Mouse (Mus musculus) MEL (cell line): ENCODE data around the gene Ifih1. TPM values are rescaled to one million over a fixed set of nuclear protein-coding genes. Genes with fewer than 3 reads are reported as not detected.

Source experiments
- DNase-seq: peaks from one replicate; pipeline ENCODE4 v3.0.0; 2011; ENCODE audit warnings: low read depth, low spot score
- H3K27ac ChIP-seq: 2 replicates; pipeline ENCODE4 v1.5.1; 2012; ENCODE audit warnings: low read depth, mild to moderate bottlenecking, control low read depth, low read length, moderate library complexity; ENCODE audit not compliant: control insufficient read depth
- H3K27me3 ChIP-seq, 2 experiments: fragments of 150-350 bp in 1 of 2; sonication (generic) in 1 of 2; 2 replicates each; pipeline ENCODE4 v1.6.1; 2012; ENCODE audit warnings: low read length in 2 of 2, mild to moderate bottlenecking in 2 of 2, improper control_type of control experiment in 1 of 2, moderate library complexity in 1 of 2; ENCODE audit not compliant: insufficient read depth in 2 of 2, control insufficient read depth in 1 of 2
- H3K36me3 ChIP-seq, 2 experiments: 2 replicates each; pipeline ENCODE4 v1.6.1; 2012 to 2014; ENCODE audit warnings: low read length in 2 of 2, improper control_type of control experiment in 1 of 2, inconsistent platforms in 1 of 2, mild to moderate bottlenecking in 1 of 2; ENCODE audit not compliant: insufficient read depth in 2 of 2, control insufficient read depth in 1 of 2
- H3K4me1 ChIP-seq, 2 experiments: fragments of 150-350 bp in 1 of 2; sonication (generic) in 1 of 2; 2 replicates each; pipeline ENCODE4 v1.6.1; 2012; ENCODE audit warnings: low read length in 2 of 2, improper control_type of control experiment in 1 of 2, mild to moderate bottlenecking in 1 of 2; ENCODE audit not compliant: insufficient read depth in 2 of 2, control insufficient read depth in 1 of 2
- H3K4me3 ChIP-seq, 2 experiments: fragments of 150-350 bp in 1 of 2; sonication (generic) in 1 of 2; 2 replicates each; pipeline ENCODE4 v1.5.1; 2012; ENCODE audit warnings: low read depth in 2 of 2, low read length in 2 of 2, mild to moderate bottlenecking in 2 of 2, moderate library complexity in 2 of 2, control low read depth in 1 of 2, improper control_type of control experiment in 1 of 2; ENCODE audit not compliant: control insufficient read depth in 1 of 2, insufficient read depth in 1 of 2
- H3K79me2 ChIP-seq: 2 replicates; pipeline ENCODE4 v1.6.1; 2012; ENCODE audit warnings: mild to moderate bottlenecking, low read length, moderate library complexity; ENCODE audit not compliant: control insufficient read depth, poor library complexity, insufficient read depth
- H3K9ac ChIP-seq: 2 replicates; pipeline ENCODE4 v1.6.1; 2012; ENCODE audit warnings: low read depth, mild to moderate bottlenecking, control low read depth, low read length, moderate library complexity; ENCODE audit not compliant: control insufficient read depth, poor library complexity, severe bottlenecking
- H3K9me3 ChIP-seq: fragments of 150-350 bp; sonication (generic); replicated peaks from 2 replicates; pipeline ENCODE4 v1.6.1; 2012; ENCODE audit warnings: mild to moderate bottlenecking, low read length, improper control_type of control experiment, moderate library complexity; ENCODE audit not compliant: insufficient read depth
- BHLHE40 ChIP-seq: IDR thresholded peaks from 2 replicates; pipeline ENCODE4 v1.6.1; 2012; ENCODE audit warnings: low read depth, mild to moderate bottlenecking, inconsistent platforms, low read length, improper control_type of control experiment, borderline replicate concordance
- CHD2 ChIP-seq: IDR thresholded peaks from 2 replicates; pipeline ENCODE4 v1.6.1; 2011; ENCODE audit warnings: low read length, improper control_type of control experiment
- EP300 ChIP-seq, 2 experiments: IDR thresholded peaks; 2 replicates each; pipeline ENCODE4 v1.6.1; 2011; ENCODE audit warnings: improper control_type of control experiment in 2 of 2, low read length in 2 of 2, low read depth in 1 of 2, mild to moderate bottlenecking in 1 of 2
- ETS1 ChIP-seq: IDR thresholded peaks from 2 replicates; pipeline ENCODE4 v1.6.1; 2012; ENCODE audit warnings: low read depth, mild to moderate bottlenecking, inconsistent platforms, low read length, improper control_type of control experiment, moderate library complexity
- GATA1 ChIP-seq: IDR thresholded peaks from 2 replicates; pipeline ENCODE4 v1.6.1; 2011; ENCODE audit warnings: low read depth, low read length, improper control_type of control experiment
- JUND ChIP-seq: IDR thresholded peaks from 2 replicates; pipeline ENCODE4 v1.6.1; 2011; ENCODE audit warnings: low read depth, mild to moderate bottlenecking, improper control_type of control experiment, low read length
- KAT2A ChIP-seq: conservative IDR thresholded peaks from 2 replicates; pipeline ENCODE4 v1.6.1; 2012; ENCODE audit warnings: low read depth, low read length, improper control_type of control experiment, inconsistent platforms
- MXI1 ChIP-seq: IDR thresholded peaks from 2 replicates; pipeline ENCODE4 v1.6.1; 2011; ENCODE audit warnings: mild to moderate bottlenecking, low read depth, low read length, improper control_type of control experiment
- NELFE ChIP-seq: IDR thresholded peaks from 2 replicates; pipeline ENCODE4 v1.6.1; 2011; ENCODE audit warnings: low read depth, low read length, improper control_type of control experiment
- NRF1 ChIP-seq: IDR thresholded peaks from 2 replicates; pipeline ENCODE4 v1.6.1; 2014; ENCODE audit warnings: low read depth, mild to moderate bottlenecking, inconsistent platforms, low read length, improper control_type of control experiment, moderate library complexity; ENCODE audit not compliant: poor library complexity, insufficient read depth, severe bottlenecking
- POLR2A ChIP-seq, 2 experiments: IDR thresholded peaks; 2 replicates each; pipeline ENCODE4 v1.6.1; 2011 to 2012; ENCODE audit warnings: low read length in 2 of 2, mild to moderate bottlenecking in 2 of 2, control low read depth in 1 of 2, improper control_type of control experiment in 1 of 2, low read depth in 1 of 2, moderate library complexity in 1 of 2; ENCODE audit not compliant: control insufficient read depth in 1 of 2, insufficient read depth in 1 of 2, poor library complexity in 1 of 2
- RCOR1 ChIP-seq: IDR thresholded peaks from 2 replicates; pipeline ENCODE4 v1.6.1; 2012; ENCODE audit warnings: low read depth, mild to moderate bottlenecking, inconsistent platforms, low read length, improper control_type of control experiment
- SIN3A ChIP-seq: IDR thresholded peaks from 2 replicates; pipeline ENCODE4 v1.6.1; 2012; ENCODE audit warnings: low read length, improper control_type of control experiment, inconsistent platforms
- TBP ChIP-seq: IDR thresholded peaks from 2 replicates; pipeline ENCODE4 v1.8.0; 2011; ENCODE audit warnings: low read depth, low read length, improper control_type of control experiment
- TCF12 ChIP-seq: IDR thresholded peaks from 2 replicates; pipeline ENCODE4 v1.6.1; 2014; ENCODE audit warnings: low read depth, mild to moderate bottlenecking, inconsistent platforms, low read length, improper control_type of control experiment, moderate library complexity
- USF2 ChIP-seq, 2 experiments: IDR thresholded peaks; 2 replicates each; pipeline ENCODE4 v1.6.1; 2011 to 2012; ENCODE audit warnings: improper control_type of control experiment in 2 of 2, low read length in 2 of 2, borderline replicate concordance in 1 of 2, inconsistent platforms in 1 of 2, low read depth in 1 of 2, mild to moderate bottlenecking in 1 of 2; ENCODE audit not compliant: insufficient read depth in 1 of 2
- polyA plus RNA-seq, 2 experiments: library from polyadenylated mRNA; stranded (reverse) in 1 of 2; unstranded in 1 of 2; fragments of >175 nt in 1 of 2; fragments of >200 nt in 1 of 2; gene quantifications; 2 replicates each; pipeline versions ENCODE4 v1.2.1 to v1.2.4; 2012; ENCODE audit warnings: low replicate concordance in 2 of 2, low read depth in 1 of 2; ENCODE audit not compliant: insufficient read length in 2 of 2, insufficient read depth in 1 of 2, missing spikeins in 1 of 2
- total RNA-seq: library from RNA; depleted of rRNA; stranded (reverse); fragments of 300-350 nt; gene quantifications from 2 replicates; pipeline ENCODE4 v1.2.3, GENCODE M21; 2012

The Ifih1 gene
- total and polyA plus RNA-seq, 3 experiments: 11.4 to 71.9 (median 41.5) TPM

DNA sequence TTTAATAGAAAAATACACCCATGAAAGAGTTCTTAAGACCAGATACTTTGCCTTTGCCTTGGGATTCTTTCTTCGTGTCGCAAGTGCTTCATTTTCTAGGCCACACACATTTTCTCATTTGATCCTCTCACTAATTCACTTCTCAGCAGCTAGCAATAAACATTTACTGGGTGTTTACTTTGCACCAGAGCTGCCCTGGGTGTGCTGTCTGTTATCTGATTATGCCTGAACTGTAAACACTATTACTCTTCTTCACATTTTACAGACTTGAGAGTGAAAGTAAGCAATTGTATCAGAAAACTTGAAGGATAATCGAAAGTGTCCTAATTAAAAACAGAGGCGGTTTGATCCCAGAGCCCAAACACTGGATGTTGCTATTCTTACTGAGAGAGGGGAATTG, 56.7 kb downstream of the Ifih1 start:
- Histone ChIP-seq H3K9ac (no peak overlapping the region), H3K27ac (no peak overlapping the region)

DNA sequence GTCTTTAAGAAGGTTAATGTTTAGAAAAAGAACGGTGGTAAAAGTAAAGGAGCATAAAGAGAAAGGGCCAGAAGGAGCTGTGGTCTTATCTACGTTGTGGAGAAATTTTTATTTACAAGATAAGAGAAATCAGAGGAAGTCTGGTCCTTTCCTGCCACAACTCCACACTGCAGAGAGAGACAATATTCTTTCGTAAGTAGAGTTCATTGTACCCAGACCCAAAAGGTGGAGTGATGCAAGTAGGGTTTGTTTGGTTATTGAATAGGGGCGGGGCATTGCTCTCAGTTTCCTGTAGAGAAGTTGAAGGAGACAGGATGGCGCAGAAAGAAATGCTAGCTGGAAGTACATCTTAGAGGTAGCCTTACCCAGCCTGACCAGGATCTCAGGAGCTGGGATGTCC, 60.3 kb downstream of the Ifih1 start:
- Histone ChIP-seq H3K9me3 (no peaks in the 10 kb centered on the region), H3K4me1 (peaks cover 5 to 19% of the 10 kb centered on the region in 2 experiments; a peak in 3 of 4 replicates), H3K9ac (no peak overlapping the region), H3K27ac (no peak overlapping the region), H3K4me3 (no peak overlapping the region), H3K79me2 (no peaks in the 10 kb centered on the region), H3K27me3 (no peaks in the 10 kb centered on the region), H3K36me3 (peaks cover 0 to 17% of the 10 kb centered on the region in 2 experiments; a peak in 2 of 4 replicates)
- DNase-seq: peak; percentile 31
- TF ChIP-seq TBP (no peak), RCOR1 (0 out of 2 replicates have a peak, but pooled peaks have one; percentile 19), GATA1 (peak; percentile 50; the same call in 1 of the 2 replicates), BHLHE40 (no peak), EP300 (IDR thresholded peaks at IDR 0.05; ENCODE audit: low read depth in 1 of 2, low read length in 2 of 2) (0 out of 4 replicates have a peak, but pooled peaks have one; percentile 21 to 23), TCF12 (peak; percentile 31; the same call in 1 of the 2 replicates), ETS1 (0 out of 2 replicates have a peak, but pooled peaks have one; percentile 15), KAT2A (no peak)

More for the DNA sequence above, 56.7 kb downstream of the Ifih1 start:
- no peak for TF ChIP-seq NELFE
- TF ChIP-seq POLR2A (IDR thresholded peaks at IDR 0.05; ENCODE audit: control insufficient read depth in 1 of 2, insufficient read depth in 1 of 2, low read depth in 1 of 2, low read length in 2 of 2, poor library complexity in 1 of 2): no peak
- TF ChIP-seq CHD2: no peak
- TF ChIP-seq GATA1: no peak
- no peak for TF ChIP-seq USF2 (IDR thresholded peaks at IDR 0.05; ENCODE audit: borderline replicate concordance in 1 of 2, insufficient read depth in 1 of 2, low read depth in 1 of 2, low read length in 2 of 2)
- no peak for TF ChIP-seq JUND
- no peak for TF ChIP-seq NRF1
- TF ChIP-seq ETS1: no peak
- no peak for TF ChIP-seq SIN3A
- TF ChIP-seq MXI1: no peak
- Histone ChIP-seq H3K4me3 (no peak overlapping the region), H3K36me3 (peaks cover 0 to 17% of the 10 kb centered on the region in 2 experiments; a peak in 3 of 4 replicates), H3K79me2 (no peaks in the 10 kb centered on the region), H3K27me3 (no peaks in the 10 kb centered on the region), H3K9me3 (no peaks in the 10 kb centered on the region), H3K4me1 (peaks cover 5 to 19% of the 10 kb centered on the region in 2 experiments; a peak in 3 of 4 replicates)
- no peak for DNase-seq
